Mouse (Mus musculus) bone marrow, adult 2 months (tissue): Measurements from ENCODE around the gene Calhm1.
A peak's percentile ranks its signal among the peaks of the same experiment; 100 is the strongest.

Experiments
- CTCF ChIP-seq: fragments of 200-500 bp; IDR thresholded peaks from 2 replicates; pipeline ENCODE4 v1.5.1; 2011; ENCODE audit warnings: low read length, control low read depth; ENCODE audit not compliant: control insufficient read depth, insufficient read depth
- POLR2A ChIP-seq: fragments of 200-500 bp; IDR thresholded peaks from 2 replicates; pipeline ENCODE4 v1.6.1; 2011; ENCODE audit warnings: low read depth, mild to moderate bottlenecking, control low read depth, low read length, borderline replicate concordance; ENCODE audit not compliant: control insufficient read depth

GRCm38 (mm10) chr19:47121054-47121453 lies 23.0 kb downstream of the Calhm1 start:
- TF ChIP-seq POLR2A (no peak), CTCF (peak; percentile 45; the same call in 1 of the 2 replicates)
